Mouse (Mus musculus) embryonic facial prominence, embryonic 15.5 days (tissue): ENCODE results near the gene Rhpn2. TPM values are rescaled to one million over a fixed set of nuclear protein-coding genes. Genes with fewer than 3 reads are reported as not detected.

Experiments
- ATAC-seq: fragments of 200-750 bp; cut with Nextera tagmentation; 2 replicates; pipeline ENCODE4 v1.8.0; 2017; ENCODE audit warnings: low read depth, moderate TSS enrichment; ENCODE audit not compliant: insufficient number of reproducible peaks, low FRiP score, low TSS enrichment
- H3K27ac ChIP-seq: fragments of 300-500 bp; sonication (generic); replicated peaks from 2 replicates; pipeline ENCODE4 v1.5.1; 2015; ENCODE audit warnings: mild to moderate bottlenecking, inconsistent platforms
- H3K27me3 ChIP-seq: fragments of 300-500 bp; sonication (generic); 2 replicates; pipeline ENCODE4 v1.6.1; 2015; ENCODE audit warnings: inconsistent platforms
- H3K36me3 ChIP-seq: fragments of 300-500 bp; sonication (generic); 2 replicates; pipeline ENCODE4 v1.6.1; 2015; ENCODE audit warnings: mild to moderate bottlenecking, inconsistent platforms
- H3K4me1 ChIP-seq: fragments of 300-500 bp; sonication (generic); 2 replicates; pipeline ENCODE4 v1.6.1; 2015; ENCODE audit warnings: inconsistent platforms
- H3K4me2 ChIP-seq: fragments of 300-500 bp; sonication (generic); replicated peaks from 2 replicates; pipeline ENCODE4 v1.6.1; 2015; ENCODE audit warnings: mild to moderate bottlenecking, inconsistent platforms
- H3K4me3 ChIP-seq: fragments of 300-500 bp; sonication (generic); replicated peaks from 2 replicates; pipeline ENCODE4 v1.5.1; 2015; ENCODE audit warnings: mild to moderate bottlenecking, inconsistent platforms
- H3K9ac ChIP-seq: fragments of 300-500 bp; sonication (generic); 2 replicates; pipeline ENCODE4 v1.6.1; 2015; ENCODE audit warnings: inconsistent platforms
- H3K9me3 ChIP-seq: fragments of 300-500 bp; sonication (generic); replicated peaks from 2 replicates; pipeline ENCODE4 v1.6.1; 2016; ENCODE audit warnings: inconsistent platforms
- WGBS: fragments of 180-500 bp; shearing (Covaris S2); methylation state at CpG from one replicate; pipeline ENCODE4 v1.1.7; 2015; 5-methylcytosine and 5-hydroxymethylcytosine counted together
- polyA plus RNA-seq: library from polyadenylated mRNA; unstranded; fragments of >200 nt; fragmentation: Nextera tagmentation; extraction: Ambion mirVana; gene quantifications from 2 replicates; pipeline ENCODE4 v1.2.1, GENCODE M21; 2015

Gene Rhpn2
- polyA plus RNA-seq, 1 experiment from 2014 or later = 5.2 TPM

GRCm38 (mm10) chr7:35349022-35349421 is 15.1 kb downstream of the Rhpn2 start:
- Histone ChIP-seq H3K27me3 (no peaks in the 10 kb centered on the region), H3K9ac (no peak overlapping the region), H3K9me3 (no peaks in the 10 kb centered on the region), H3K27ac (no peak overlapping the region), H3K4me2 (no peak overlapping the region), H3K36me3 (no peaks in the 10 kb centered on the region), H3K4me3 (no peak overlapping the region), H3K4me1 (no peaks in the 10 kb centered on the region)
- ATAC-seq = no peak
- WGBS = 86% methylated on average over 4 of the region's 4 CpGs

GRCm38 (mm10) chr7:35349886-35350684 is 16.1 kb downstream of the Rhpn2 start:
- 88% methylated on average over 8 of the region's 8 CpGs for WGBS
- no peak for ATAC-seq

GRCm38 (mm10) chr7:35351155-35351554 is 17.2 kb downstream of the Rhpn2 start:
- Histone ChIP-seq H3K4me2 (no peak overlapping the region), H3K27me3 (no peaks in the 10 kb centered on the region), H3K4me3 (no peak overlapping the region), H3K4me1 (no peaks in the 10 kb centered on the region), H3K36me3 (no peaks in the 10 kb centered on the region), H3K27ac (no peak overlapping the region), H3K9me3 (no peaks in the 10 kb centered on the region), H3K9ac (no peak overlapping the region)
- WGBS = 89% methylated on average over 3 of the region's 3 CpGs
- no peak for ATAC-seq

More at GRCm38 (mm10) chr7:35349886-35350684, 16.1 kb downstream of the Rhpn2 start:
- H3K4me3 ChIP-seq = no peak overlapping the region
- no peak overlapping the region for H3K9ac ChIP-seq
- no peaks in the 10 kb centered on the region for H3K27me3 ChIP-seq
- H3K27ac ChIP-seq = no peak overlapping the region
- H3K9me3 ChIP-seq = no peaks in the 10 kb centered on the region
- H3K4me2 ChIP-seq = no peak overlapping the region
- no peaks in the 10 kb centered on the region for H3K4me1 ChIP-seq
- H3K36me3 ChIP-seq = no peaks in the 10 kb centered on the region

GRCm38 (mm10) chr7:35353306-35353705 is 19.3 kb downstream of the Rhpn2 start:
- Histone ChIP-seq H3K4me3 (no peak overlapping the region), H3K27ac (no peak overlapping the region), H3K4me2 (no peak overlapping the region), H3K27me3 (no peaks in the 10 kb centered on the region), H3K9ac (no peak overlapping the region), H3K36me3 (no peaks in the 10 kb centered on the region), H3K4me1 (no peaks in the 10 kb centered on the region), H3K9me3 (no peaks in the 10 kb centered on the region)
- 92% methylated on average over 15 of the region's 15 CpGs for WGBS
- ATAC-seq = no peak

- H3K27ac ChIP-seq = no peak overlapping the region
- no peaks in the 10 kb centered on the region for H3K4me1 ChIP-seq
- ATAC-seq = no peak
- no peak overlapping the region for H3K4me3 ChIP-seq
- 72% methylated on average over 5 of the region's 5 CpGs for WGBS
- no peak overlapping the region for H3K9ac ChIP-seq
- H3K27me3 ChIP-seq = no peaks in the 10 kb centered on the region
- H3K4me2 ChIP-seq = no peak overlapping the region
- H3K36me3 ChIP-seq = no peaks in the 10 kb centered on the region
- H3K9me3 ChIP-seq = no peaks in the 10 kb centered on the region
Measured at GRCm38 (mm10) chr7:35355303-35355872, 21.4 kb downstream of the Rhpn2 start.

GRCm38 (mm10) chr7:35357621-35358020 is 23.7 kb downstream of the Rhpn2 start:
- no peaks in the 10 kb centered on the region for H3K9me3 ChIP-seq
- WGBS = 84% methylated on average over 12 of the region's 12 CpGs

GRCm38 (mm10) chr7:35362253-35362652 is 28.3 kb downstream of the Rhpn2 start:
- Histone ChIP-seq H3K4me2 (no peak overlapping the region), H3K9me3 (no peaks in the 10 kb centered on the region), H3K4me1 (no peaks in the 10 kb centered on the region), H3K27me3 (no peaks in the 10 kb centered on the region), H3K4me3 (no peak overlapping the region), H3K9ac (no peak overlapping the region), H3K27ac (no peak overlapping the region), H3K36me3 (no peaks in the 10 kb centered on the region)
- no peak for ATAC-seq
- WGBS = 45% methylated on average over 5 of the region's 5 CpGs

More at GRCm38 (mm10) chr7:35357621-35358020, 23.7 kb downstream of the Rhpn2 start:
- Histone ChIP-seq H3K27ac (no peak overlapping the region), H3K36me3 (no peaks in the 10 kb centered on the region), H3K4me2 (no peak overlapping the region), H3K9ac (no peak overlapping the region), H3K27me3 (no peaks in the 10 kb centered on the region), H3K4me1 (no peaks in the 10 kb centered on the region), H3K4me3 (no peak overlapping the region)
- no peak for ATAC-seq

GRCm38 (mm10) chr7:35362868-35363267 is 28.9 kb downstream of the Rhpn2 start:
- WGBS = 62% methylated on average over 5 of the region's 5 CpGs
- Histone ChIP-seq H3K9ac (no peak overlapping the region), H3K4me1 (no peaks in the 10 kb centered on the region), H3K4me3 (no peak overlapping the region), H3K27me3 (no peaks in the 10 kb centered on the region), H3K9me3 (no peaks in the 10 kb centered on the region), H3K36me3 (no peaks in the 10 kb centered on the region), H3K4me2 (no peak overlapping the region), H3K27ac (no peak overlapping the region)
- ATAC-seq = peak; percentile 12; the same call in 1 of the 2 replicates

GRCm38 (mm10) chr7:35365161-35365910 is 31.4 kb downstream of the Rhpn2 start:
- H3K4me2 ChIP-seq = no peak overlapping the region
- no peak overlapping the region for H3K27ac ChIP-seq
- no peaks in the 10 kb centered on the region for H3K9me3 ChIP-seq
- no peaks in the 10 kb centered on the region for H3K27me3 ChIP-seq
- H3K4me3 ChIP-seq = no peak overlapping the region
- no peaks in the 10 kb centered on the region for H3K36me3 ChIP-seq
- WGBS = 54% methylated on average over 12 of the region's 12 CpGs
- no peak overlapping the region for H3K9ac ChIP-seq
- ATAC-seq = peak; percentile 51; the same call in 1 of the 2 replicates
- H3K4me1 ChIP-seq = no peaks in the 10 kb centered on the region

- Histone ChIP-seq H3K27me3 (no peaks in the 10 kb centered on the region), H3K27ac (no peak overlapping the region), H3K36me3 (no peaks in the 10 kb centered on the region), H3K4me3 (no peak overlapping the region), H3K4me1 (no peaks in the 10 kb centered on the region), H3K4me2 (no peak overlapping the region), H3K9ac (no peak overlapping the region), H3K9me3 (no peaks in the 10 kb centered on the region)
- 39% methylated on average over 14 of the region's 14 CpGs for WGBS
- peak; percentile 36; the same call in 1 of the 2 replicates for ATAC-seq
Measured at GRCm38 (mm10) chr7:35371096-35371495, 37.1 kb downstream of the Rhpn2 start.

GRCm38 (mm10) chr7:35372483-35373017 is 38.6 kb downstream of the Rhpn2 start:
- Histone ChIP-seq H3K27me3 (no peaks in the 10 kb centered on the region), H3K27ac (no peak overlapping the region), H3K9me3 (no peaks in the 10 kb centered on the region), H3K4me2 (no peak overlapping the region), H3K36me3 (no peaks in the 10 kb centered on the region), H3K4me1 (no peaks in the 10 kb centered on the region), H3K4me3 (no peak overlapping the region), H3K9ac (no peak overlapping the region)
- ATAC-seq = no peak
- 91% methylated on average over 14 of the region's 14 CpGs for WGBS
